Mouse (Mus musculus) thymus, postnatal 10 days (tissue): ENCODE data around the gene Olfr686.
A peak's percentile ranks its signal among the peaks of the same experiment; 100 is the strongest.

Experiments used
- DNase-seq, 2 experiments: peaks; one replicate each; pipeline ENCODE4 v3.0.0; 2021; ENCODE audit warnings: low spot score in 2 of 2

The Olfr686 gene

GRCm38 (mm10) chr7:105207385-105207784, at the start of gene Olfr686:
TSS of gene Olfr686 (minus strand) at chr7:105207485.
- no peak for DNase-seq

GRCm38 (mm10) chr7:105256656-105257055, 49.4 kb upstream of the Olfr686 start:
- peak in 1 of 2 experiments; percentile 28 for DNase-seq

GRCm38 (mm10) chr7:105248197-105248596, 40.9 kb upstream of the Olfr686 start:
- no peak for DNase-seq

GRCm38 (mm10) chr7:105247671-105248070, 40.4 kb upstream of the Olfr686 start:
- DNase-seq = no peak

GRCm38 (mm10) chr7:105229386-105229785, 22.1 kb upstream of the Olfr686 start:
- DNase-seq = no peak

GRCm38 (mm10) chr7:105228138-105228537, 20.9 kb upstream of the Olfr686 start:
- DNase-seq = no peak

- no peak for DNase-seq
These were observed 19.4 kb upstream of the Olfr686 start for GRCm38 (mm10) chr7:105226703-105227102.

GRCm38 (mm10) chr7:105226072-105226471, 18.8 kb upstream of the Olfr686 start:
- DNase-seq = no peak

- no peak for DNase-seq
These were observed 11.0 kb upstream of the Olfr686 start for GRCm38 (mm10) chr7:105218281-105218680.

- no peak for DNase-seq
These were observed 7.5 kb upstream of the Olfr686 start for GRCm38 (mm10) chr7:105214761-105215160.

GRCm38 (mm10) chr7:105185912-105186311, 21.4 kb downstream of the Olfr686 start, which contains the start of gene Olfr685:
TSS of gene Olfr685 (minus strand) at chr7:105186012.
- no peak for DNase-seq

GRCm38 (mm10) chr7:105170773-105171172, 36.5 kb downstream of the Olfr686 start:
- no peak for DNase-seq

GRCm38 (mm10) chr7:105163553-105163952, 43.7 kb downstream of the Olfr686 start, which contains the start of gene Olfr684:
TSS of gene Olfr684 (minus strand) at chr7:105163653.
- DNase-seq = no peak
